Mouse (Mus musculus): ENCODE measurements around the gene Cd55. TPM values are rescaled to one million over a fixed set of nuclear protein-coding genes. Genes with fewer than 3 reads are reported as not detected.
A peak's percentile ranks its signal among the peaks of the same experiment; 100 is the strongest.

Gene Cd55
- polyA plus RNA-seq, 1 experiment from 2014 or later, result 15.9 TPM

GRCm38 (mm10) chr1:130485828-130486620, 23.5 kb upstream of the Cd55 start:
- no peak overlapping the region for H3K4me2 ChIP-seq (ENCODE audit: low read length)
- no peak overlapping the region for H3K27ac ChIP-seq (ENCODE audit: low read depth, low read length)
- peaks cover 3% of the 10 kb centered on the region for H3K9me3 ChIP-seq (ENCODE audit: control insufficient read depth, low read length)
- H3K9ac ChIP-seq (ENCODE audit: low read depth, low read length), result no peak overlapping the region
- ATAC-seq, result no peak
- 85% methylated on average over 10 of the region's 10 CpGs for WGBS
- no peaks in the 10 kb centered on the region for H3K27me3 ChIP-seq (replicated peaks; ENCODE audit: control insufficient read depth, insufficient read depth, low read length)
- no peaks in the 10 kb centered on the region for H3K36me3 ChIP-seq (ENCODE audit: control insufficient read depth, insufficient read depth, low read length)
- no peak overlapping the region for H3K4me3 ChIP-seq (ENCODE audit: low read length)
- no peaks in the 10 kb centered on the region for H3K4me1 ChIP-seq (ENCODE audit: control insufficient read depth, insufficient read depth, low read depth, low read length)

DNA sequence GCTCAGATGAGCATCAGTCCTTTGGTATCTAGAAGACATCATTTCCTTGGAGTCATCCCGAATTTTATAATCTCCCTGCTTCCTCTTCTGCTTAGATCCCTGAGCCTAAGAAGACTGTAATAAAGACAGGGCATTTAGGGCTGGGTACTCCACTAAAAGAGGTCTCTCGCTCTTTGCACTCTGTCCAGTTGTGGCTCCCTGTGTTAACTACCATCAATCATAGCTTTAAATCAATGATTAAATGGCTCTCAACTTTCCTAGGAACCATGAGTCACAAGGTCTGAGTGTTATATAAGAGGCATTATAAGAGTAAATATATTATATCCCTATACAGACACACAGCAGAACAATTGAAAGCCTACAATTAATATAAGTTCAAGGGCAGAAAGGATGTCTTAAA, 22.8 kb upstream of the Cd55 start:
- H3K4me1 ChIP-seq (ENCODE audit: control insufficient read depth, insufficient read depth, low read depth, low read length), result no peaks in the 10 kb centered on the region
- no peak overlapping the region for H3K27ac ChIP-seq (ENCODE audit: low read depth, low read length)
- WGBS, result 66% methylated on average over 2 of the region's 2 CpGs
- H3K9ac ChIP-seq (ENCODE audit: low read depth, low read length), result no peak overlapping the region
- no peak overlapping the region for H3K4me3 ChIP-seq (ENCODE audit: low read length)
- no peaks in the 10 kb centered on the region for H3K36me3 ChIP-seq (ENCODE audit: control insufficient read depth, insufficient read depth, low read length)
- no peak for ATAC-seq
- H3K4me2 ChIP-seq (ENCODE audit: low read length), result no peak overlapping the region
- H3K27me3 ChIP-seq (replicated peaks; ENCODE audit: control insufficient read depth, insufficient read depth, low read length), result no peaks in the 10 kb centered on the region
- peaks cover 3% of the 10 kb centered on the region for H3K9me3 ChIP-seq (ENCODE audit: control insufficient read depth, low read length)

DNA sequence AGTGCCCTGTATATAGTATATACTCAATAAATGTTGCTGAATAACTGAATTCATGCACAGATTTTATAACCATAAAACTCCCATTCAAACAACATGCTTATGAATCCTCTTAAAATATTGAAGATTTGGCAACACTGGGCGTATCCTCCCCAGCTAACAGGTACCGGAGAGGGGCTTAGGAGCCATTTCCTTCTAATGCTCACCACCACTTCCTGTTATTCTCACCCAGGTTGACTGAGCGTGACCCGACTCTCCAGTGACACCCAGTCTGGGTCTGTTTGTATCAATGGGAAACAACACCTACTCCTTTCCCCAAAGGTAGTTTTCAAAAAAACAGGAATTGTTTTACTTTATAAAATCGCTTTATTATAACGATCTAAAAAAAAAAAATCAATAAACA, 12.4 kb upstream of the Cd55 start:
- Histone ChIP-seq H3K36me3 (ENCODE audit: control insufficient read depth, insufficient read depth, low read length) (no peaks in the 10 kb centered on the region), H3K27me3 (replicated peaks; ENCODE audit: control insufficient read depth, insufficient read depth, low read length) (no peaks in the 10 kb centered on the region), H3K4me2 (ENCODE audit: low read length) (no peak overlapping the region), H3K9ac (ENCODE audit: low read depth, low read length) (no peak overlapping the region), H3K27ac (ENCODE audit: low read depth, low read length) (no peak overlapping the region), H3K9me3 (ENCODE audit: control insufficient read depth, low read length) (no peaks in the 10 kb centered on the region), H3K4me1 (ENCODE audit: control insufficient read depth, insufficient read depth, low read depth, low read length) (no peaks in the 10 kb centered on the region), H3K4me3 (ENCODE audit: low read length) (no peak overlapping the region)
- 91% methylated on average over 6 of the region's 6 CpGs for WGBS
- no peak for ATAC-seq

- H3K4me2 ChIP-seq (ENCODE audit: low read length), result no peak overlapping the region
- no peak for ATAC-seq
- no peaks in the 10 kb centered on the region for H3K9me3 ChIP-seq (ENCODE audit: control insufficient read depth, low read length)
- H3K36me3 ChIP-seq (ENCODE audit: control insufficient read depth, insufficient read depth, low read length), result no peaks in the 10 kb centered on the region
- H3K4me3 ChIP-seq (ENCODE audit: low read length), result no peak overlapping the region
- H3K4me1 ChIP-seq (ENCODE audit: control insufficient read depth, insufficient read depth, low read depth, low read length), result no peaks in the 10 kb centered on the region
- H3K9ac ChIP-seq (ENCODE audit: low read depth, low read length), result no peak overlapping the region
- 24% methylated on average over 1 of the region's 1 CpGs for WGBS
- H3K27me3 ChIP-seq (replicated peaks; ENCODE audit: control insufficient read depth, insufficient read depth, low read length), result no peaks in the 10 kb centered on the region
- no peak overlapping the region for H3K27ac ChIP-seq (ENCODE audit: low read depth, low read length)
These were observed 11.7 kb upstream of the Cd55 start for GRCm38 (mm10) chr1:130474226-130474625.

GRCm38 (mm10) chr1:130470074-130470473, 7.5 kb upstream of the Cd55 start:
- no peaks in the 10 kb centered on the region for H3K9me3 ChIP-seq (ENCODE audit: control insufficient read depth, low read length)
- no peaks in the 10 kb centered on the region for H3K4me1 ChIP-seq (ENCODE audit: control insufficient read depth, insufficient read depth, low read depth, low read length)
- no peaks in the 10 kb centered on the region for H3K27me3 ChIP-seq (replicated peaks; ENCODE audit: control insufficient read depth, insufficient read depth, low read length)
- no peak for ATAC-seq
- H3K4me3 ChIP-seq (ENCODE audit: low read length), result no peak overlapping the region
- H3K27ac ChIP-seq (ENCODE audit: low read depth, low read length), result no peak overlapping the region
- no peaks in the 10 kb centered on the region for H3K36me3 ChIP-seq (ENCODE audit: control insufficient read depth, insufficient read depth, low read length)
- no peak overlapping the region for H3K9ac ChIP-seq (ENCODE audit: low read depth, low read length)
- WGBS, result 84% methylated on average over 4 of the region's 4 CpGs
- no peak overlapping the region for H3K4me2 ChIP-seq (ENCODE audit: low read length)

- peaks cover 7% of the 10 kb centered on the region for H3K4me1 ChIP-seq (ENCODE audit: control insufficient read depth, insufficient read depth, low read depth, low read length)
- ATAC-seq, result no peak
These were observed 4.9 kb upstream of the Cd55 start for GRCm38 (mm10) chr1:130467453-130467852.

GRCm38 (mm10) chr1:130464173-130464572, 1.6 kb upstream of the Cd55 start:
- Histone ChIP-seq H3K4me2 (ENCODE audit: low read length) (no peak overlapping the region), H3K27ac (ENCODE audit: low read depth, low read length) (no peak overlapping the region), H3K9me3 (ENCODE audit: control insufficient read depth, low read length) (no peaks in the 10 kb centered on the region), H3K27me3 (replicated peaks; ENCODE audit: control insufficient read depth, insufficient read depth, low read length) (no peaks in the 10 kb centered on the region), H3K4me3 (ENCODE audit: low read length) (no peak overlapping the region), H3K36me3 (ENCODE audit: control insufficient read depth, insufficient read depth, low read length) (no peaks in the 10 kb centered on the region), H3K4me1 (ENCODE audit: control insufficient read depth, insufficient read depth, low read depth, low read length) (peaks cover 7% of the 10 kb centered on the region), H3K9ac (ENCODE audit: low read depth, low read length) (no peak overlapping the region)
- ATAC-seq, result no peak

More at GRCm38 (mm10) chr1:130467453-130467852, 4.9 kb upstream of the Cd55 start:
- no peak overlapping the region for H3K9ac ChIP-seq (ENCODE audit: low read depth, low read length)
- H3K9me3 ChIP-seq (ENCODE audit: control insufficient read depth, low read length), result no peaks in the 10 kb centered on the region
- H3K4me3 ChIP-seq (ENCODE audit: low read length), result no peak overlapping the region
- H3K27me3 ChIP-seq (replicated peaks; ENCODE audit: control insufficient read depth, insufficient read depth, low read length), result no peaks in the 10 kb centered on the region
- 79% methylated on average over 1 of the region's 2 CpGs for WGBS
- H3K36me3 ChIP-seq (ENCODE audit: control insufficient read depth, insufficient read depth, low read length), result no peaks in the 10 kb centered on the region
- no peak overlapping the region for H3K4me2 ChIP-seq (ENCODE audit: low read length)
- no peak overlapping the region for H3K27ac ChIP-seq (ENCODE audit: low read depth, low read length)

DNA sequence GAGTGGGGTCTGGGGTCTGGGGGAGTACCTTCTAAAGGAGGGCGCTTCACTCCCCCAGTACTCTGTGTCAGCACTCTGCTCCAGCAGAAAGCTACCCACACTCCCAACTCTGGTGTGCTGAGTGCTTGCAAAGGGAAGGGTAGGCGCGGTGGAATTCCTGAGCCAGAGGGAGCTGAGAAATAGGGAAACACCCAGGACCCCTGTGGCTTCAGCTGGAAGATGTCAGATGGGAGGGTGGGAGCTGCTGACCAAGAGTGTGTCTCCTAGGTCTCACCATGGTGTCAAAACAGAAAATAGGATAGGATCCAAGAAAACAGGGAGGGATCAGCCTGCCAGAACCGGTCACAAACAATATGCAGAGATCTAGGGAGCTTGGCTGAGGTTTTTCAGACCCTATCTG, 323 bp upstream of the Cd55 start:
- Histone ChIP-seq H3K4me1 (ENCODE audit: control insufficient read depth, insufficient read depth, low read depth, low read length) (peaks cover 7% of the 10 kb centered on the region), H3K27me3 (replicated peaks; ENCODE audit: control insufficient read depth, insufficient read depth, low read length) (no peaks in the 10 kb centered on the region), H3K4me3 (ENCODE audit: low read length) (peak overlapping the region; percentile 51), H3K27ac (ENCODE audit: low read depth, low read length) (peak overlapping the region; percentile 62), H3K9me3 (ENCODE audit: control insufficient read depth, low read length) (no peaks in the 10 kb centered on the region), H3K4me2 (ENCODE audit: low read length) (peak overlapping the region; percentile 55), H3K36me3 (ENCODE audit: control insufficient read depth, insufficient read depth, low read length) (no peaks in the 10 kb centered on the region), H3K9ac (ENCODE audit: low read depth, low read length) (peak overlapping the region; percentile 71)
- ATAC-seq, result peak; percentile 92
- 3% methylated on average over 4 of the region's 4 CpGs for WGBS

- Histone ChIP-seq H3K27me3 (replicated peaks; ENCODE audit: control insufficient read depth, insufficient read depth, low read length) (no peaks in the 10 kb centered on the region), H3K36me3 (ENCODE audit: control insufficient read depth, insufficient read depth, low read length) (no peaks in the 10 kb centered on the region), H3K27ac (ENCODE audit: low read depth, low read length) (no peak overlapping the region), H3K9ac (ENCODE audit: low read depth, low read length) (no peak overlapping the region), H3K4me1 (ENCODE audit: control insufficient read depth, insufficient read depth, low read depth, low read length) (no peaks in the 10 kb centered on the region), H3K9me3 (ENCODE audit: control insufficient read depth, low read length) (no peaks in the 10 kb centered on the region), H3K4me3 (ENCODE audit: low read length) (no peak overlapping the region), H3K4me2 (ENCODE audit: low read length) (no peak overlapping the region)
- 93% methylated on average over 2 of the region's 2 CpGs for WGBS
- no peak for ATAC-seq
These were observed 7.4 kb downstream of the Cd55 start for GRCm38 (mm10) chr1:130455111-130455510.
